Mouse (Mus musculus) left cerebral cortex, postnatal 36 days (tissue): Measurements from ENCODE around the gene Tdrd7. TPM values are rescaled to one million over a fixed set of nuclear protein-coding genes. Genes with fewer than 3 reads are reported as not detected.

Source experiments
- DNase-seq, 2 experiments: peaks; one replicate each; pipeline ENCODE4 v3.0.0; 2021 to 2022; ENCODE audit warnings: low spot score in 2 of 2, mixed read lengths in 1 of 2
- intact Hi-C: fragments of 180-260 bp; cut with DNase I; formaldehyde crosslinking; loops from one replicate; pipeline ENCODE4 v1.15.1; 2025
- total RNA-seq, 2 experiments: library from RNA; stranded (reverse); gene quantifications; 2 replicates each; pipeline ENCODE4 v1.2.3; 2021

Tdrd7 gene
- total RNA-seq, 2 experiments from 2014 or later: 24.7 to 24.9 TPM

DNA sequence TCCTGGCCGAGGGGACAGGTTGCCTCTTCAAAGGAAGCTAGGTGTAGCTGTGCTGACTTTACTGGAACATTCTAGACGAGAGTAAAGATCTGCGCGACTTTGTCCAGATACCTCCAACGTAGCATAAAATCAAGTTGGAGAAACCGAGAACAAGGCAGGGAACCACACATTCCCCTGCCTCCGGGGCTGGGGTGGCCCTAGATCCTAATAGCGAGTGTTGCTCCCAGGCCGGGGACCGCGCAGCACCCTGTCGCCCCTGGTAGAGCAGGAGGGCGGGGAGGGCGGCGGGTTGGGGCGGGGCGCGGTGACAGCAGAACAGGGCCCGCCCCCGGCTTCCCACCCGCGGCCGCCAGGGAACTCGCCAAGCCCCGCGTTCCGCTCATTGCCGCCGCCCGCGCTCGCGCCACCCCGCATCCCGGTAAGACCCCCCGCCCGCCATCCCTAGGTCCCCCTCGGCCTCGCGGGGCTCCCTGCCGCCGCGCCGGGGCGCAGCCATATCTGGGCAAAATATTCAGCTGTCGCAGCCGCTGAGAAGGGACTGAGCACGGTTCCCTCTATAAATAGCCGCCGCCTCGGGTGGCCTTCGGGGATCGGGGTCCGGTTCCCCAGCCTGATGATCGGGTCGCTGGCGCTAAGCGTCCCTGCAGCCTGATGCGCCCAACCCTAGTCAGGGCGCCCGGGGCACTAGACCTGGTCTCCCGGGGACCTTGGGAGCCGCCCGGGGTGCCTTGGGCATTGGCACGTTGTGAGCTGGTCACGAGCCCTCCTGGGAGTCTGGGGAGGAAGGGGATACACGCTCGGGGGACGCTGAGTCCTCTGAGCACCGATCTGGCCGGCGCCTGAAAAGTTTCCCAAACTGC lies 74.0 kb downstream of the Tdrd7 start, which contains the start of gene Tmod1:
Gene Tmod1 (plus strand): TSS at position 44 of the 860 bp plus-strand sequence.
- DNase-seq: peak; percentile 71 to 80
- intact Hi-C loops: loop anchor here (2.0 to 5.0 kb wide), 2 partner anchors 48 to 78 kb away; no protein-coding TSS in a partner anchor

DNA sequence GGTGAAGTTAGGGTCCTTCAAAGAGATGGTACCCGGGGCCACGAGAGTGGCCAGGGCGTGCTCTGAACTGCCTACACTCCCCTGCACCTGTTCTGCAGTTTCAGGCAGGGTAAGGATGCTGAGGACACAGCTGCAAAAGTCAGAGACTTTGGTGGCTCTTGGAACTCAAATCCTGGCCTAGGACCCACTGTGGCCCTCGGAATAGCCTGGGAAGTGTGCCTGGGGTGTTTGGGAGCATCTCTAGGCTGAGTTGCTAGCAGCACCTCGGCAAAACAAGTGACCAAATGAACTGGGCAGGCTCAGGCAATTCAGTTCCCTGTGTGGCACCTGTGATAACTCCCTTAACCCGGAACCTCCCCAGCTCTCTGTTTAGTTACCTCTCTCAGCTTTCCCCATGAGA lies 74.8 kb downstream of the Tdrd7 start:
- intact Hi-C loops: loop anchor here (2.0 to 5.0 kb wide), 2 partner anchors 47 to 77 kb away; no protein-coding TSS in a partner anchor
- no peak for DNase-seq

GRCm38 (mm10) chr4:46040594-46041192 lies 75.6 kb downstream of the Tdrd7 start:
- intact Hi-C loops: no loop called here
- peak; percentile 43 to 46 for DNase-seq

DNA sequence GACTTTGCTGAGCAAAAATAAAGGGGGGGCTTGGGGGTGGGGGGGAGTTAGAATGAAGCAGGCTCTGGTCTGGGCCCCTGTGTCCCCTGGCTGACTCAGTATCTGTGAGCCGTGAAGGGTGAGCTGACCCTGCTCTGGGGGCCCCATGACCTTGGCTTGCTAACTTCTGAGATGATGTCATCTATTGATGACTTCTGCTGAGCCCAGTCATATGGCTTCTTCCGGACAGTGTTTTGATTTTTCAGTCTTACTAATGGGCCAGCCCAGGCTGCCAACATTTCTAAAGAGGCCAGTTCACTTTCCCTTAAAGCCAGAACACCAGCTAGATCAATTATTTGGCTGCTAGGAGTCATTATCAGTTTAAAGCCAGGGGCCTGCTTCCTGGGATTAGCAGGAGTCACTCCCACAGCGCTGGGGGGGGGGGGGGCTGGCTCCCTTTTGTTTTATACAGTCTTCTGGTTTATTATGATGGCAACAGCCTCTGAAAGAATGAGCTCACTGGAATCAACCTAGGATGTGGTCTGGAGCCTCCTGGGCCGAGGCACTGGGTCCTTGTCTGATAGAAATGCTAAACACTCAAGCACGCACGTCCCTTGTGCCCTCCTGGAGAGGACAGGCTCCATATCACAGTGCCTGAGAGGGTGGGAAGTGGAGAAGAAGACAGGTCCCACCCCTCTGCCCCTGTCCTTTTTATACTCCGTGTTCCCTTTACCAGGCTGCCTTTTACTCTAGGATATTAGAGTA lies 76.8 kb downstream of the Tdrd7 start:
- no peak for DNase-seq
- intact Hi-C loops: no loop called here

DNA sequence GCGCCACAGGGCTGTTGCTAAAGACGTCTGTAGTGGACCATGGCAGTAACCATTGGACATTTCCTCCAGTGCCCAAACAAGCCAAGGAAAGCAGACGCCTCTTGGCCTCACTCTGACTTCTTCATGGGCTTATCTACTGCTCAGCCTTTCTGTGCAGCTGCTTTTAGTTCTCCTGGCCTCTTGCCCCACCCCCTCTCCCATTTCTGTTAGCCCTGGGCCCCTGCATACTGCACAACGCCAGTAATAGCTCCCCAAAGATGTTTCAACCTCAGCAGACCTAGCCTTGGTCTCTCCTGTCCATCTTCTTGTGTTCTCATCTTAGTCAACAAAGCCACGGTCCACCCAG lies 77.3 kb downstream of the Tdrd7 start:
- intact Hi-C loops: no loop called here
- DNase-seq: no peak

GRCm38 (mm10) chr4:46043361-46043760 lies 78.2 kb downstream of the Tdrd7 start:
- intact Hi-C loops: no loop called here
- no peak for DNase-seq

GRCm38 (mm10) chr4:46047971-46048370 lies 82.8 kb downstream of the Tdrd7 start:
- DNase-seq: no peak
- intact Hi-C loops: no loop called here

DNA sequence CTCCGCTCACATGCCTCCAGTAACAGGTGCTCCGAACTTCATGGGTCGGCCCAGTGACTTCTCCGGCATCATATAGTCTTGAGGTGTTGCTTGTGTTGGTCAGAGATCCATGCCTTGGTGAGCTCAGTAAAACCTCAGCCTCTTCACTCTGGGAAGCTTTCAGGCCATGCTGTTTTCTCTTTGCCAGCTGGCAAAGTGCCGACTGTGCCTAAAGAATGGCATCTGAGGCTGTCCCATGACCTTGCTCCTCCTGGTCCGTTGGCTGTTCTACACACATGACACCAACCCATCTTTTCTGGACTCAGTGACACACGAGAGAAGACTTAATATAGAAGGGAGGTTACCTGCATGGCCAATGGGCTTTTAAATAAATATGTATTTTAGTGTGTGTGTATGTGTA lies 83.3 kb downstream of the Tdrd7 start:
- DNase-seq: no peak
- intact Hi-C loops: no loop called here

DNA sequence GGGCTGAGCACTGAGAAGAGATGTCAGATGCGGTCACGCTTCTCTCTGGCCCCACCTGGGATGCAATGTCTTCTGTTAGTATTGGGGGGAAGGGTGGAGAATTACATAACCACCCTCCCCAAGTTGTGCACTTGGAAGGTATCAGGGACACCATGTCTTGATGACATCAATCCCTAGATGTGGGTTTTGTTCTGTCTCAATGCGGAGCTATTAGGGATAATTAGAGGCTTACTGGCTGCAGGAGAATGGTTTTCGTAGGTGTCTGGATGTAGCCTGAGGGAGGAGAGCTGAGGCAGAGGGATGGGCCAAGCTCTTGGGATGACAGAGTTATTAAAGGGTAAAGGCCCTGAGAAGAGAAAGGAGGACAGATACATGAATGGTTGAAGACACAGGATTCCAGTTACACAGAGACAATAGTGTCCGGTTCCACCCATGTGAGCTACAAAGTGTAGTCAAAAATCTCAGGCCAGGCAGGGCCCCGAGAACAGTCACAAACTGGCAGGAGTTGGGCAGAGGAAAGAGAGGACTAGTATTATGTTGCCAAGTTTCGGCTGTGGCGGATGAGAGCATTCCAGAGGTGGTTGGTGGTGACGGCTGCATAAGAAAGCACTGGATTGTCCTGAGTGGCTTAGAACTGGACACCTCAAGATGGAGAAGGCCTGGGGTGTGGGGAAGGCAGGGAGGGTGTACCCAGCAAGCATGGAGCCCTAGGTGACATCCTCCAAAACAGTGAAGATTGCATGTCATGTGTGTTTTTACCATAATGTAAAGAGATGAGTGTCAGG lies 88.4 kb downstream of the Tdrd7 start:
- no peak for DNase-seq
- intact Hi-C loops: no loop called here

DNA sequence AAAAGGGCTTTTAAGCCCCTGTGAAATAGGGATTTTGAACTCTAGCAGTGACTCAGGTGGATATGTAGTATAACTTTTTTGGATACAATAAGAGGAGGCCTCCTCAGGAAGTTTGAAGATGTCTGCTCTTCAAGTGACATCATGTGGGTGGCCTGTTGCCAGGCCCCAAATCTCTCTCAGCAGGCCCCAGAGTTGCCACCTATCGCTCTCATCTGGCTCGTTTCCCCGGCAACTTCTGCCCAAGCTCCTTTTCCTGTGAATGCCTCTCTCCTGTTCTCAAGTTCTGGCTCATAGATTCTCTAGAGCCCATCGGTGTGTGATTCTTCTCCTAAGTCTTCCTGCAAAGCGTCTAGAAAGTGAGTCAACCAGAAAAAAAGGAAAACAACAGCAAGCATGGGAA lies 91.0 kb downstream of the Tdrd7 start:
- intact Hi-C loops: no loop called here
- DNase-seq: no peak

- intact Hi-C loops: loop anchor here (1.0 kb wide), 1 partner anchor 27 kb away; no protein-coding TSS in a partner anchor
These were observed 96.3 kb downstream of the Tdrd7 start for GRCm38 (mm10) chr4:46061259-46061962.

DNA sequence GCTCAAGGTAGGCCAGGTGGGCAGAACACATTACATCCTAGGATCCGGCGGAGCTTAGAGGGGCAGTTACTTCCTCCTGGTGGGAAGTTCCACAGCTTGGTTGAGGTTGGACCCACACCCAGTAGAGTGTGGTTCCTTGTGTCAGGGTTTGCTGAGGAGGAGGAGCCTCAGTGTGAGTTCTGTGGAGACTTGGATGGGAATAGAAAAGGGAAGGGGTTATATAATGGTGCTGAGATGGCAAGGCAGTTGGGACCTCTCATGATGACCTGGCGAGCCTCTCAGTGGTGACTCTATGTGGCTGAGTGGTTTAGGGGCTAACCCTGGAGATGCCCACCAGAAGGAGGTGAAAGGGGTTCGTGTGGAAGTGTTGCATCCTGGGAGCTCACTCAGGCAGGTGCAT lies 98.7 kb downstream of the Tdrd7 start:
- intact Hi-C loops: no loop called here

More at GRCm38 (mm10) chr4:46061259-46061962, 96.3 kb downstream of the Tdrd7 start:
- DNase-seq: peak; percentile 83 to 85

DNA sequence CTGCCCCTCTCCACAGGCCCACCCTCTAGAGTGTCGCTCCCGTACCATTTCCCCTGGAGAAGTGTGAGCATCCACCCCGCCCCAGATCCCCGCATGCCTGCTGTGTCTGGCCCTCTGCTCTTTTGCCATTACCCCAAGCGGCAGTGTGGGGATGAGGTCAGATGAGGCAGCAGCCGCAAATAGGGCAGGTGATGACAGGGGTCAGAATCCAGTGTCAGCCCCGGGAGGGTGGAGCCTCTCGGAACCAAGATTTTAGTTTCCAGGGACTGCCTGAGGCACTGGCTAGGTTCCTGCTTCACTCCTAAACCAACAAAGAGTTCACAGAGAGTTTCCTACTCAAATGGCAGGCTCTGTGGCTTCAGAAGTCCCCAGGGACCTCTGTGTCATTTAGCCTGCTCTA lies 99.1 kb downstream of the Tdrd7 start:
- intact Hi-C loops: no loop called here
- DNase-seq: no peak

More for the DNA sequence above, 98.7 kb downstream of the Tdrd7 start:
- no peak for DNase-seq

DNA sequence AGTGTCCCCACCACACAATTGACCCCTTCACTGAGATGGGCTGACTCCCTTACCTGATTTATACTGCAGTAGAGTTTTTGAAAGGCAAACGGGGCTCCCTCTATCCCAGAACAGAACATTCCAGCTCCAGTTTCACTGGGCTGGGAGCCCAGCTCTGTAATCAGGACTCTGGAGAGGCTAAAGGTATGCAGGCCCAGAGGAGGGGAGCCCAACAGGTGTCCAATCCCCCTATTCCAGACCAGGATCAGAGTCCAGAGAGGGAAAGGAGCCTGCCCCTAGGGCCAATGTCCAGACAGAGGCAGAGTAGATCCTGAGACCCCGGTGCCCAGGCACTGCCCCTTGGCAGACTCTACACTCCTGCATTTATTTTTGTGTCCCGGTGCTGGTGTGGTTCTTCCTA lies 99.8 kb downstream of the Tdrd7 start:
- DNase-seq: no peak
- intact Hi-C loops: no loop called here

DNA sequence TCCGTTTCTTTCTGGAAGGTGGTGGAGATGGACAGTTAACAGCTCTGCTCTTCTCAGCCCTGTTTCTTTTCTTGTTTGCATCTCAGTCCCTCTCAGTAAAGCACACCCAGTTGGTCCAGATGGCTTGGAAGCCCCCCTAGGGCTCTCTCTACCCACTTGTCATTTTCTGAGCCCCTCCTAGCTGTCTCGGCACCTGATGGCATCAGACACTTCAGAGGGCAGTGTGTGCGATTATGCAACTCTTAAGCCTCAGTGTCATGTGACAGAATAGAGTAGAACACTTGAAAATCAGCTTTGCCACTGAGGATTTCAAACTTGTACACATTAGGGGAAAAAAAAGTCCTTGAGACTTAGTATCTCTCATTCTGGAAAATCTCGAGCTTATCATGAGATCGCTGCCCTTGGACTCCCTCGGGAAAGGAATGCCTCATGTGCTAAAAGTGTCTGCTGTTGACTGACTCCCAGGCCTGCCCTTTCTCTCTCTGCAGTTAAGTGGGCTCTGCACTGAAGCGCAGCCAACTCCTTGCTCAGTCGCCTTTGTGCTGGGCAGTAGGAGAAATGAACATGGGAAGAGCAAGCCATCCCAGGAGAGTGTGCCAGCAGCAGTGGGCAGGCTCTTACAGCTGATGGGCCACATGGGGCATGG lies 100.7 kb downstream of the Tdrd7 start:
- DNase-seq: no peak
- intact Hi-C loops: no loop called here

DNA sequence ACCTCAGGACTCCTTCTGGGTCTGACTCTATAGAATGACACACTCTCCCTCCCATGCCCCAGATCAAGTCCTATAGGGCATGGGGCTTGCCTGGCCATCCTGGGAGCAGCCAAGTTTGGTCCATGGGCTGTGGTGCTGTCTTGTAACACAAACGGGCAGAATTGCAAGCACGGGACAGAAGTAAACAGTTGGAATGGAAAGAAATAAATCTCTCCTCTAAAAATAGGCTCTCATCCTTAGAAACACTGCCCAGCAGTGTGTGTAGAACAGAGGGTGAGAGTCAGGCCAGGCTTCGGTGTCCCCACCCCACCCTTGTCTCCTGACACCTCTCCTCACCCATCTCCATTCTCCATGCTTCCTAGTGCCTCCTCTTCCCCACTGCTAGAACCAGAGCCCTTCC lies 102.9 kb downstream of the Tdrd7 start:
- DNase-seq: no peak
- intact Hi-C loops: no loop called here

DNA sequence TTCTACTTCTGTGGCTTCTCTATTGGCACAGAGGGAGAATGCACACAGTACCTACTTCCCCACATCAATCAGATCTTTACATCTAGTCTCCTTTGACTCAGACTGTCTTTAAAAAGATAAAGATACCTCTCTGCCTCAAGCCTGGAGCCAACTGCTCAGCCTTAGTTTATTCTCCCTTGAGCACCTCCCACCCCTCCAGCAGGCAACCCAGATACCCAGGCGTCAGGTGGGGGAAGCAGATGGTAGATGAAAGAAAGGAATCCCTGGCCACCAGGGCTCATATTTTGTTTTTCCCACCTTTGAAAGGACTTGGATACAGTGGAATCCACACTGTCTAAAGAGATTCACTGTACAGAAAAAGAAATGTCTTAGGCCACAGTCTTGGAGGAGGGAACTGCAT lies 103.4 kb downstream of the Tdrd7 start:
- DNase-seq: peak; percentile 54 to 62
- intact Hi-C loops: no loop called here

DNA sequence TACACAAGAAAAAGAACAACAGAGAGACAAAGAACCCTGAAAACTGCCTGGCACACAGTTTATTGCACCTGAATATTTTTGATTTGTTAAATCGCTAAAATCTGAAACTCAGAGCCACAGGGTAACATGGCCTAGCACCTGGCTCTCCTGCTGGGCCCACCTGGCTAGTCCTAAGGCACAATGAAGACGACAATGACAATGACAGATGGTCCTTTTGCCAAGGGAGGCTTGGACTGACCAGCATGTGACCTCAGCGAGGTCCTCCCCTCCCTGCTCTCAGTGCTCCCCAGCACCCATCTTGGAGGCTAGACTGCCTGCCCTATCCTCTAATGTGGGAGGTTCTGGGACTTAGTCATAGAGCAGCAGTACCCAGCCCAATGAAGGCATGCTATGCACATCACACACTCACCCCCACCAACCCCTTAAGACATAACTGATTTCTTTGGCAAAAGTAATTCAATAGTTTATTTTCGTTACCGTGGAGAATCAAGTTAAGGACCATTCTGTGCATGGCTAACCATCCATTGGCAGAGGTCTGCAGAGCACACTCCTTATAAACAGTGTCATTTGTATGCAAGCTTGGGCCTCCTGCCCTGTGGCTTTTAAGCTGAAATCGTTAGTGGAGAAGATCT lies 104.8 kb downstream of the Tdrd7 start:
- DNase-seq: no peak
- intact Hi-C loops: no loop called here
